Mouse (Mus musculus) neural tube, embryonic 14.5 days (tissue): ENCODE measurements around the gene Abo. TPM values are rescaled to one million over a fixed set of nuclear protein-coding genes. Genes with fewer than 3 reads are reported as not detected.

Source experiments
- polyA plus RNA-seq: library from polyadenylated mRNA; unstranded; fragments of >200 nt; fragmentation: Nextera tagmentation; extraction: Ambion mirVana; gene quantifications from 2 replicates; pipeline ENCODE4 v1.2.1, GENCODE M21; 2014

Gene Abo
- polyA plus RNA-seq, 1 experiment from 2014 or later = not detected

Other genes starting within 250 kb of the Abo start
- gene Fam69b, start 236.5 kb downstream of the Abo start, polyA plus RNA-seq = 123 and 139 TPM in 2 replicates
- not detected in 2 replicates for gene Lcn4, start 193.7 kb downstream of the Abo start, polyA plus RNA-seq
- gene Surf6, start 37.9 kb upstream of the Abo start, polyA plus RNA-seq = 17.5 and 19.1 TPM in 2 replicates
- gene Med22, start 45.7 kb upstream of the Abo start, polyA plus RNA-seq = 109 and 111 TPM in 2 replicates
- gene Rpl7a, start 45.8 kb upstream of the Abo start, polyA plus RNA-seq = 441 and 462 TPM in 2 replicates
- 46.3 and 49.5 TPM in 2 replicates for gene Surf2, start 51.4 kb upstream of the Abo start, polyA plus RNA-seq
- gene Surf1, start 51.6 kb upstream of the Abo start, polyA plus RNA-seq = 88.9 and 101 TPM in 2 replicates
- 87.1 and 116 TPM in 2 replicates for gene Surf4, start 68.9 kb upstream of the Abo start, polyA plus RNA-seq
- gene Stkld1, start 69.1 kb upstream of the Abo start, polyA plus RNA-seq = 0.15 TPM in 1 of 2 replicates, not detected in the other
- 35.1 and 38.0 TPM in 2 replicates for gene Rexo4, start 99.4 kb upstream of the Abo start, polyA plus RNA-seq
- not detected in 2 replicates for gene Adamts13, start 108.4 kb upstream of the Abo start, polyA plus RNA-seq
- 86.5 and 94.9 TPM in 2 replicates for gene Cacfd1, start 144.9 kb upstream of the Abo start, polyA plus RNA-seq
- gene Slc2a6, start 163.0 kb upstream of the Abo start, polyA plus RNA-seq = 8.7 and 10.6 TPM in 2 replicates
- 0.17 and 0.22 TPM in 2 replicates for gene Mymk, start 207.2 kb upstream of the Abo start, polyA plus RNA-seq
- 5.9 and 9.0 TPM in 2 replicates for gene Adamtsl2, start 214.4 kb upstream of the Abo start, polyA plus RNA-seq